Mouse (Mus musculus) erythroblast, embryonic 14.5 days (primary cell): ENCODE data around the gene Ubqln1. TPM values are rescaled to one million over a fixed set of nuclear protein-coding genes. Genes with fewer than 3 reads are reported as not detected.
"Not testable (repeated sequence)": the region's sequence is repeated elsewhere in the genome, so short reads cannot be mapped to it uniquely, and the experiment has no call there.

Source experiments
- H3K27me3 ChIP-seq: 2 replicates; pipeline ENCODE4 v1.6.1; 2012; ENCODE audit warnings: inconsistent platforms; ENCODE audit not compliant: control insufficient read depth
- H3K36me3 ChIP-seq: 2 replicates; pipeline ENCODE4 v1.6.1; 2012; ENCODE audit warnings: mild to moderate bottlenecking, inconsistent platforms; ENCODE audit not compliant: control insufficient read depth
- H3K4me1 ChIP-seq: 2 replicates; pipeline ENCODE4 v1.6.1; 2012; ENCODE audit warnings: inconsistent platforms; ENCODE audit not compliant: control insufficient read depth
- H3K4me3 ChIP-seq: replicated peaks from 2 replicates; pipeline ENCODE3; 2012; ENCODE audit warnings: moderate library complexity, mild to moderate bottlenecking, inconsistent platforms
- H3K9me3 ChIP-seq: 2 replicates; pipeline ENCODE4 v1.6.1; 2012; ENCODE audit warnings: low read length, inconsistent platforms, mixed read lengths; ENCODE audit not compliant: control insufficient read depth
- GATA1 ChIP-seq: IDR thresholded peaks from 2 replicates; pipeline ENCODE4 v1.6.1; 2012; ENCODE audit warnings: low read length, inconsistent platforms, mixed read lengths
- TAL1 ChIP-seq: IDR thresholded peaks from 3 replicates; pipeline ENCODE4 v1.6.1; 2012; ENCODE audit warnings: low read length, inconsistent platforms, mixed read lengths
- polyA plus RNA-seq: library from polyadenylated mRNA; stranded (reverse); fragments of >175 nt; gene quantifications from 2 replicates; pipeline ENCODE4 v1.2.3, GENCODE M21; 2012

The Ubqln1 gene
- polyA plus RNA-seq, 1 experiment: 4.3 TPM

- Histone ChIP-seq H3K27me3 (peaks cover 19% of the 10 kb centered on the region), H3K4me1 (peaks cover 20% of the 10 kb centered on the region), H3K9me3 (peaks cover 11% of the 10 kb centered on the region), H3K36me3 (no peaks in the 10 kb centered on the region), H3K4me3 (peak overlapping the region; percentile 62)
- TF ChIP-seq GATA1 (no peak), TAL1 (no peak)
Measured at GRCm38 (mm10) chr13:58149033-58149558, 66.4 kb downstream of the Ubqln1 start.

- peaks cover 20% of the 10 kb centered on the region for H3K4me1 ChIP-seq
- peaks cover 19% of the 10 kb centered on the region for H3K27me3 ChIP-seq
- H3K36me3 ChIP-seq: no peaks in the 10 kb centered on the region
- peaks cover 11% of the 10 kb centered on the region for H3K9me3 ChIP-seq
- peak overlapping the region; percentile 62 for H3K4me3 ChIP-seq
- TF ChIP-seq GATA1 (no peak), TAL1 (no peak)
Measured at GRCm38 (mm10) chr13:58148256-58148831, 67.1 kb downstream of the Ubqln1 start.

- Histone ChIP-seq H3K4me3 (no peak overlapping the region), H3K4me1 (peaks cover 20% of the 10 kb centered on the region), H3K36me3 (no peaks in the 10 kb centered on the region), H3K9me3 (peaks cover 11% of the 10 kb centered on the region), H3K27me3 (peaks cover 19% of the 10 kb centered on the region)
- TF ChIP-seq GATA1 (no peak), TAL1 (no peak)
Measured at GRCm38 (mm10) chr13:58147760-58148159, 67.7 kb downstream of the Ubqln1 start.

DNA sequence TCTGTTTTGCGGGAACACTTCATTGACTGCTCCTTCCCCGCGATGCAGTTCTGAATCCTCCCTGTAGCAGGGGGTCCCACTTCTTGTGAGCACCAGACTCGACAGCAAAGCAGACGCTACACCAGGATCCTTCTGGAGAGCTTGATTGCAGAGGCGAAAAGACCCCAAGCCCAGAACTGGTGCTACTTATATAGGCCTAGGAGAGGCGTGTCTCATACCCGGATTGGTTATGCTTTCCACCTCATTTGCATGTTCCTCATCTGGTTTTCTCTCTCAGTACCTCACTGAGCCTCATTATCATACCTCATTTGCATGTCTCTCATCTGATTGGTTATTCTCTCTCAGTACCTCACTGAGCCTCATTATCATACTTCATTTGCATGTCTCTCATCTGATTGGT, 68.8 kb downstream of the Ubqln1 start:
- Histone ChIP-seq H3K9me3 (peaks cover 11% of the 10 kb centered on the region), H3K4me1 (peaks cover 20% of the 10 kb centered on the region), H3K27me3 (peaks cover 19% of the 10 kb centered on the region)
- H3K36me3 ChIP-seq, H3K4me3 ChIP-seq: not testable (repeated sequence)

DNA sequence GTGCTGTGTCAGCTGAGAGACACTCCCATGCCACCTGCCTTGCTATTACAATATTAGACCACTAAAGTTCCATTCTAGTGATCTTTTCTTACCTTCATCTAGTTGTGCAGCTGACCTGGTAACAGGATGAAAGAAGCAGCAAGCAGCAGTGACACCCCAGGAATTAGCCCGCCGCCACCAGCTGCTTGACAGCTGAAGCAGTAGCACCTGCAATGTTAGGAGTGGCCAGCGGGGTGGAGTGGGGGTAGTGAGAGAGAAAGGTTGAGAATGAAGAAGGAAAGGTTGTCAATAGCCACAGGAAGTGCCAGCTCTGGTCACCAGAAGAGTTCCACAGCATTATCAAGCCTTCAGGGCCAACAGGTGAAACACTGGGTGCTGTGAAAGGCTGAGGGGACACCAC, 83.8 kb downstream of the Ubqln1 start:
- Histone ChIP-seq H3K4me1 (peaks cover 16% of the 10 kb centered on the region), H3K36me3 (peaks cover 4% of the 10 kb centered on the region), H3K9me3 (peaks cover 12% of the 10 kb centered on the region), H3K27me3 (no peaks in the 10 kb centered on the region; the same call in 1 of the 2 replicates), H3K4me3 (no peak overlapping the region)
- TF ChIP-seq GATA1 (no peak), TAL1 (no peak)

DNA sequence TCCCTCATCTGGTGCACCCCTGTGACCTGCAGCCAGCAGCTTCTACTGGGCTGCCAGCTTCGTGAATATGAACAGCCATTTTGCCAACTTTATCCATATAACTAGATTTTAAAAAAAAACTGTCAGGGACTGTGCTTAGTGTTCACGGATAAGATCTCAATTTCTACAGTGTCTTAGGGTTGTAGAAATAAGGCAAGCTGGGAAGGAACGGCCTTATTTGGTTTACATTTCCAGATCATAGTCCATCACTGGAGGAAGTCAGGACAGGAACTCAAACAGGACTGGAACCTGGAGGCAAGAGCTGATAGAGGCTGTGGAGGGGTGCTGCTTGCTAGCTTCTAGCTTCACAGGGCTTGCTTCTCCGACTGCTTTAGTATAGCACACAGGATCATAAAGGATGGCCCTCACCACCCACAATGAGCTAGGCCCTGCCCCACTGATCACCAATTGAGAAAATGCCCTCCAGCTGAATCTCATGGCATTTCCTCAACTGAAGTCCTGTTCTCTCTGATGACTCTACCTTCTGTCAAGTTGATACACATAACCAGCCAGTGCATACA, 85.7 kb downstream of the Ubqln1 start:
- TF ChIP-seq GATA1: no peak
- no peak for TF ChIP-seq TAL1
- Histone ChIP-seq H3K4me1 (peaks cover 32% of the 10 kb centered on the region), H3K36me3 (peaks cover 23% of the 10 kb centered on the region), H3K9me3 (peaks cover 3% of the 10 kb centered on the region), H3K4me3 (peak overlapping the region; percentile 100), H3K27me3 (no peaks in the 10 kb centered on the region; the same call in 1 of the 2 replicates)

GRCm38 (mm10) chr13:58128768-58129671, 86.4 kb downstream of the Ubqln1 start:
- H3K9me3 ChIP-seq: no peaks in the 10 kb centered on the region
- H3K27me3 ChIP-seq: no peaks in the 10 kb centered on the region; the same call in 1 of the 2 replicates
- peak overlapping the region; percentile 100 for H3K4me3 ChIP-seq
- peaks cover 39% of the 10 kb centered on the region for H3K4me1 ChIP-seq
- H3K36me3 ChIP-seq: peaks cover 30% of the 10 kb centered on the region
- TF ChIP-seq TAL1 (no peak), GATA1 (no peak)

DNA sequence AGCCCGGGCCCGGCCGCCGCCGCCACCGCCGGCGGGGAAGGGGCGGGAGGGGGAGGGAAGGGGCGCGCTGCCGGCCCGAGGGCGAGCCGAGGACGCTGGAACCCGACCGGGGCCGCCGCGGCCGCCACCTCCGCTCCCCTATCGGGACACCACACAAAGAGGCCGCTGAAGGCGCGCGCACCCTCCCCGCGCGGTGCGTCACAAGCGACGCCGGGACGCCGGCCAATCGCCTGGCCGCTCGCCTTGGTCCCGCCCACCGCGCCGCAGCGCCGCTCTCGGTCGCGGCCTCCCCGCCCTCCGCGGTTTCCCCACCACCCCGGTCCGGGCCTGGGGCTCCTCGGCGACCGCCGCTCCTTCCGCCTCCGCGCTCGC, 87.1 kb downstream of the Ubqln1 start, which contains the start of gene Hnrnpa0:
Hnrnpa0 (minus strand) TSS at position 161 of the 372 bp plus-strand sequence.
- H3K4me3 ChIP-seq: peak within 1 kb of the TSS; percentile 100
- H3K4me1 ChIP-seq: peaks cover 42% of the 10 kb centered on the region
- H3K27me3 ChIP-seq: no peaks in the 10 kb centered on the region; the same call in 1 of the 2 replicates
- no peaks in the 10 kb centered on the region for H3K9me3 ChIP-seq
- peaks cover 31% of the 10 kb centered on the region for H3K36me3 ChIP-seq
- TF ChIP-seq GATA1 (no peak), TAL1 (no peak)

DNA sequence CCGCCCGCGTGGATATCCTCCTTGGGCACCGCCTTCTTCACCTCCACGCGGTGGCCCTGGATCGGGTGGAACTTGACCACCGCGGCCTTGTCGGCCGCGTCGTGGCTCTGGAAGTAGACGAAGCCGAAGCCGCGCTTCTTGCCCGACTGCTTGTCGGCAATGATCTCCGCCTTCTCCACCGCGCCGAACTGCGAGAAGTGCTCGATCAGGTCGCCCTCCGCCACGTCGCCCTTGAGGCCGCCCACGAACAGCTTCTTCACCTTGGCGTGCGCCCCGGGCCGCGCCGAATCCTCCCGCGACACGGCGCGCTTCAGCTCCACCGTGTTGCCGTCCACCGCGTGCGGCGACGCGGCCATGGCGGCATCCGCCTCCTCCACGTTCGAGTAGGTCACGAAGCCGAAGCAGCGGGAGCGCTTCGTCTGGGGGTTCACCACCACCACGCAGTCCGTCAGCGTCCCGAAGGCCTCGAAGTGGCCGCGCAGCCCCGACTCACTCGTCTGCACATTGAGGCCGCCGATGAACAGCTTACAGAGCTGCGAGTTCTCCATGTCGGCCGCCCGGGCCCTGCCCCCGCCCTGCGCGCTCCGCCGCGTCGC, 87.6 kb downstream of the Ubqln1 start:
- TF ChIP-seq GATA1 (no peak), TAL1 (no peak)
- Histone ChIP-seq H3K4me3 (peak overlapping the region; percentile 100), H3K4me1 (peaks cover 42% of the 10 kb centered on the region), H3K27me3 (no peaks in the 10 kb centered on the region; the same call in 1 of the 2 replicates), H3K36me3 (peaks cover 31% of the 10 kb centered on the region), H3K9me3 (no peaks in the 10 kb centered on the region)
